Mouse (Mus musculus) lung, postnatal 0 days (tissue): Measurements from ENCODE around the gene Dbr1. TPM values are rescaled to one million over a fixed set of nuclear protein-coding genes. Genes with fewer than 3 reads are reported as not detected.

ENCODE experiments used
- ATAC-seq: fragments of 200-750 bp; cut with Nextera tagmentation; 2 replicates; pipeline ENCODE4 v1.8.0; 2017; ENCODE audit warnings: moderate library complexity
- DNase-seq: peaks from one replicate; pipeline ENCODE4 v3.0.0-alpha.2; 2016; ENCODE audit warnings: low spot score
- H3K27ac ChIP-seq: fragments of 300-500 bp; sonication (generic); 2 replicates; pipeline ENCODE4 v1.5.1; 2014; ENCODE audit warnings: antibody characterized with exemption, mild to moderate bottlenecking, low read length, mixed read lengths
- H3K27me3 ChIP-seq: fragments of 300-500 bp; sonication (generic); replicated peaks from 2 replicates; pipeline ENCODE4 v1.6.1; 2014; ENCODE audit warnings: low read length, mixed read lengths; ENCODE audit not compliant: insufficient read depth
- H3K36me3 ChIP-seq: fragments of 300-500 bp; sonication (generic); 2 replicates; pipeline ENCODE4 v1.6.1; 2014; ENCODE audit warnings: low read length, mixed read lengths; ENCODE audit not compliant: insufficient read depth
- H3K4me1 ChIP-seq: fragments of 300-500 bp; sonication (generic); 2 replicates; pipeline ENCODE4 v1.6.1; 2014; ENCODE audit warnings: antibody characterized with exemption, low read depth, low read length, mixed read lengths; ENCODE audit not compliant: insufficient read depth
- H3K4me2 ChIP-seq: fragments of 300-500 bp; sonication (generic); replicated peaks from 2 replicates; pipeline ENCODE4 v1.6.1; 2014; ENCODE audit warnings: low read depth, mild to moderate bottlenecking, low read length, moderate library complexity, mixed read lengths
- H3K4me3 ChIP-seq: fragments of 300-500 bp; sonication (generic); 2 replicates; pipeline ENCODE4 v1.5.1; 2014; ENCODE audit warnings: low read depth, low read length
- H3K9ac ChIP-seq: fragments of 300-500 bp; sonication (generic); replicated peaks from 2 replicates; pipeline ENCODE4 v1.6.1; 2014; ENCODE audit warnings: low read depth, mild to moderate bottlenecking
- H3K9me3 ChIP-seq: fragments of 300-500 bp; sonication (generic); 2 replicates; pipeline ENCODE4 v1.6.1; 2016; ENCODE audit warnings: low read length, mixed read lengths
- CTCF ChIP-seq: IDR thresholded peaks from 2 replicates; pipeline ENCODE4 v1.5.1; 2016; ENCODE audit warnings: antibody characterized with exemption, mild to moderate bottlenecking
- EP300 ChIP-seq: IDR thresholded peaks from 2 replicates; pipeline ENCODE4 v1.6.1; 2016; ENCODE audit warnings: antibody characterized with exemption, mild to moderate bottlenecking, control low read depth
- WGBS: fragments of 180-500 bp; shearing (Covaris S2); extraction: QIAGEN DNeasy Blood & Tissue Kit; methylation state at CpG from one replicate; pipeline ENCODE4 v1.1.7; 2014; 5-methylcytosine and 5-hydroxymethylcytosine counted together
- polyA plus RNA-seq: library from polyadenylated mRNA; unstranded; fragments of >200 nt; fragmentation: Nextera tagmentation; extraction: Ambion mirVana; gene quantifications from 2 replicates; pipeline ENCODE4 v1.2.1, GENCODE M21; 2015

Dbr1 gene
- 14.1 and 15.8 TPM in 2 replicates for polyA plus RNA-seq

GRCm38 (mm10) chr9:99575677-99576480, at the start of gene Dbr1:
TSS of gene Dbr1 (plus strand) at chr9:99575799.
- TF ChIP-seq EP300 = peak; percentile 88
- TF ChIP-seq CTCF = no peak
- peak within 1 kb of the TSS; percentile 85 for H3K27ac ChIP-seq
- peak; percentile 97 for ATAC-seq
- no peaks in the 10 kb centered on the region for H3K27me3 ChIP-seq
- peak within 1 kb of the TSS; percentile 87 for H3K4me3 ChIP-seq
- peak within 1 kb of the TSS; percentile 93 for H3K9ac ChIP-seq
- H3K9me3 ChIP-seq = no peaks in the 10 kb centered on the region
- H3K36me3 ChIP-seq = no peaks in the 10 kb centered on the region
- WGBS = under 1% methylated on average over 51 of the region's 57 CpGs
- peak within 1 kb of the TSS; percentile 87 for H3K4me2 ChIP-seq
- DNase-seq = peak; percentile 96
- peaks cover 2% of the 10 kb centered on the region; the same call in 1 of the 2 replicates for H3K4me1 ChIP-seq

GRCm38 (mm10) chr9:99531865-99532264, 43.7 kb upstream of the Dbr1 start:
- Histone ChIP-seq H3K27me3 (no peaks in the 10 kb centered on the region), H3K4me3 (no peak overlapping the region), H3K4me1 (no peaks in the 10 kb centered on the region), H3K36me3 (peaks cover 21% of the 10 kb centered on the region; the same call in 1 of the 2 replicates), H3K27ac (no peak overlapping the region), H3K9ac (no peak overlapping the region), H3K9me3 (no peaks in the 10 kb centered on the region), H3K4me2 (no peak overlapping the region)
- no peak for ATAC-seq
- no peak for DNase-seq
- WGBS = 95% methylated on average over 1 of the region's 1 CpGs
- TF ChIP-seq CTCF (no peak), EP300 (no peak)

- no peak overlapping the region for H3K9ac ChIP-seq
- DNase-seq = no peak
- no peak for TF ChIP-seq CTCF
- no peak for TF ChIP-seq EP300
- no peak overlapping the region for H3K4me3 ChIP-seq
- ATAC-seq = no peak
- no peaks in the 10 kb centered on the region for H3K9me3 ChIP-seq
- no peak overlapping the region for H3K27ac ChIP-seq
- H3K36me3 ChIP-seq = no peaks in the 10 kb centered on the region
- no peaks in the 10 kb centered on the region for H3K4me1 ChIP-seq
- WGBS = 90% methylated on average over 1 of the region's 1 CpGs
- no peak overlapping the region for H3K4me2 ChIP-seq
- no peaks in the 10 kb centered on the region for H3K27me3 ChIP-seq
Measured at GRCm38 (mm10) chr9:99546259-99546658, 29.3 kb upstream of the Dbr1 start.

- Histone ChIP-seq H3K27me3 (no peaks in the 10 kb centered on the region), H3K4me3 (no peak overlapping the region), H3K9me3 (no peaks in the 10 kb centered on the region), H3K36me3 (no peaks in the 10 kb centered on the region), H3K9ac (no peak overlapping the region), H3K27ac (no peak overlapping the region), H3K4me1 (no peaks in the 10 kb centered on the region), H3K4me2 (no peak overlapping the region)
- ATAC-seq (no peak), DNase-seq (no peak)
- WGBS = 75% methylated on average over 2 of the region's 2 CpGs
- no peak for TF ChIP-seq EP300
- TF ChIP-seq CTCF = no peak
Measured at GRCm38 (mm10) chr9:99552068-99552467, 23.5 kb upstream of the Dbr1 start.

- Histone ChIP-seq H3K9me3 (no peaks in the 10 kb centered on the region), H3K27me3 (no peaks in the 10 kb centered on the region), H3K4me1 (no peaks in the 10 kb centered on the region), H3K4me3 (no peak overlapping the region), H3K27ac (no peak overlapping the region), H3K36me3 (no peaks in the 10 kb centered on the region), H3K4me2 (no peak overlapping the region), H3K9ac (no peak overlapping the region)
- 83% methylated on average over 2 of the region's 2 CpGs for WGBS
- no peak for ATAC-seq
- no peak for DNase-seq
- TF ChIP-seq CTCF (no peak), EP300 (no peak)
Measured at GRCm38 (mm10) chr9:99553049-99553448, 22.6 kb upstream of the Dbr1 start.

GRCm38 (mm10) chr9:99554052-99554451, 21.5 kb upstream of the Dbr1 start:
- H3K9me3 ChIP-seq = no peaks in the 10 kb centered on the region
- ATAC-seq (no peak), DNase-seq (no peak)
- no peak for TF ChIP-seq EP300
- no peak for TF ChIP-seq CTCF
- H3K9ac ChIP-seq = no peak overlapping the region
- H3K4me2 ChIP-seq = no peak overlapping the region
- H3K27me3 ChIP-seq = no peaks in the 10 kb centered on the region
- H3K27ac ChIP-seq = no peak overlapping the region
- no peaks in the 10 kb centered on the region for H3K36me3 ChIP-seq
- H3K4me1 ChIP-seq = no peaks in the 10 kb centered on the region
- H3K4me3 ChIP-seq = no peak overlapping the region
